Mouse (Mus musculus) erythroid progenitor cell, adult 5-6 weeks (primary cell): ENCODE data around the gene Ankrd63. TPM values are rescaled to one million over a fixed set of nuclear protein-coding genes. Genes with fewer than 3 reads are reported as not detected.

Experiments
- ATAC-seq: replicated peaks from 2 replicates; pipeline ENCODE4 v1.8.0; 2016; ENCODE audit warnings: moderate number of reproducible peaks, mild to moderate bottlenecking, moderate TSS enrichment, inconsistent platforms; ENCODE audit not compliant: poor library complexity, low FRiP score, severe bottlenecking
- total RNA-seq, 2 experiments: library from RNA; stranded (forward) in 1 of 2; stranded (reverse) in 1 of 2; fragments of 150-400 nt in 1 of 2; fragments of 186-747, 209-891 nt in 1 of 2; gene quantifications; 2 replicates each; pipeline versions ENCODE4 v1.2.3 to v1.2.4; 2015 to 2017; ENCODE audit warnings: low replicate concordance in 2 of 2

Gene Ankrd63
- not detected in 2 replicates for total RNA-seq (2015; ENCODE audit: low replicate concordance)
- not detected in 2 replicates for total RNA-seq (2017; ENCODE audit: low replicate concordance)

DNA sequence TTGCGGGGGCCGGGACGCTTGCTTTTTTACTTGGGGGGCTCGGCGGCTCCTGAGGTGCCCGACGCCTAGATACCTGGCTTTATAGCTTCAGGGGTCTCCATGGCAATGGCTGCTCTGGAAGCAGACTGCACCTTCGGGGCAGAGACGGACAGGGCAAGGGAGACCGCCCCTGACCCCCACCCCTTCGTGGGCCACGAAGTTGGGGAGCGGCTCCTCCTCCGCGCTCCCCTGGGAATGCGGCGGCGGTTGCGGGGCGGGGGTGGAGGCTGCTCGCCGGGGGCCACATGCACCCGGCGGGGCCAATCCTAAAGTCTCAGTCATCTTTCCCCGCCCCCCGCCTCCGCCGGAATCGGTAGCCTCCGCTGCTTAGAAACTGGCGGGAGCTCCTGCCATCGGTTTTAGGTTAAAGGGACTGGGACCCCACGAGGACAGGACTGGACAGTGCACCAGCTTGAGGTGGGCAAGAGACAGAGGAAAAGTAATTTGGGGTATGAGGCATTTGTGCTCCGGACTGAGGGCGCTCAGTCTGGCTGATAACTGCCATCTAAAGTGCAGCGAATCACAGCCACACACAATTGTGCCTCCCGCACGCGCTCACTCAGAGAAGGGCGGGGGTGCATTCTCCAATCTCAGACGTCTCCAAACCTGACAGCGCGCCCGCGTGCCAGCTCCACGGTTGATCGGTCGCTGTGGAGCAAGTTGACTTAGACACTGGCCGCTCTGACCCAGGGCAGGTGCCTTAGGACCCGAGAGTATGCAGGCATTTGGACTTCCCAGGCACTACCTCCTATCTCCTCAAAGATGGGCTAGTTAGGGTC lies at the start of gene Ankrd63:
Gene Ankrd63, minus strand, starts transcription at position 51 of the 818 bp plus-strand sequence.
- ATAC-seq = no peak

DNA sequence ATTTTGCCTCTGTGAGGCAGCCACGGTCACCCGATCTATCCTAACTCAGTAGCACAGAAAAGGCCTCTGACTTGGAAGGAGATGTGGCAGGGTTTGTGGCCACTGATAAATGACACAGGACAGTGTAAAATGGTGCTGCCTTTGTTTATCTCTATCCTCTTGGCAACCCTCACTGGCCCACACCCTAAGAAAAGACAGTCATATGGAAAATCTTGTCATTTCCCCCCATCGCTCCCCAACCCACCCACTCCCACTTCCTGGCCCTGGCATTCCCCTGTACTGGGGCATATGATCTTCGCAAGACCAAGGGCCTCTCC lies 49.0 kb upstream of the Ankrd63 start:
- no peak for ATAC-seq

DNA sequence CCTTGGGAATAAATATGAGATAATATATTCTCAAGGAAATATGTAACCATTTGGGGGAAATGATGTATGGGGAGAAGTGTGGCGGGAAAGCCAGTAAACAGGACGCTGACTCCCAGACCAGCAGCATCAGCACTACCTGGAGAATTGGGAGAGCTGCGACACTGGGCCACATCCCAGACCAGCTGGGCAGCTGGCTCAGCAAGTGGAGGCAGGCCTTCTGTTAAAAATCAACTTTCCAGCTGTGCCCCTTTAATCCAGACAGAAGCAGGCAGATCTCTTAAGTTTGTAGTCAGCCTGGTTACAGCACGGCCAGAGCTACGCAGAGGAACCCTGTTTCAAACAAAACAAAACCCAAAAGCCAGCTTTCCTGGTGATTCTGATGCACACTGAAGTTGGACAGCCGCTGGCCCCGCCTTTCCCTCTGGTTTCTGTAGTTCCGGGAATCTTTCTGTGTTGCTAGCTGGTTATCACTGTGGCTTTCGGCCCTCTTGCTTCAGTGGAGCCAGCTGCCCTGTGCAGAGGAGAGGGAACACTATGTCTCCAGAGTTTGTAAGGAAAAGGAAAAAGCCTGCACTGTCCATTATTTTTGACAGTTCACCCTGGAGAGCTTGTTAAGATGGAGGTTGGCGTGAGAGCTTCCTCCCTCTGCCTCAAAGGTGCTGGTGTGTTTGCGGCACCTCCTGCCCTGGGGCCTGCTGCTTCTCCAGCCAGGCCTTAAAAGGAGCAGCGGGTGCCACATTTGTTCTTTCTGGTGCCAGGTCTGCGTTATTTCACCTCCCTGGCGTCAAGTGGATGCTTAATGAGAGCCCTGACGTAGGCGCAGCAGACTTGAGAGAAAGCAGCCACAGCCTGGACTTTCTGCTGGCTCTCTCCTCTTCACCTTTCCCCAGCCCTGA lies 48.4 kb upstream of the Ankrd63 start:
- ATAC-seq = 0 out of 2 replicates have a peak, but pooled peaks have one; percentile 33

DNA sequence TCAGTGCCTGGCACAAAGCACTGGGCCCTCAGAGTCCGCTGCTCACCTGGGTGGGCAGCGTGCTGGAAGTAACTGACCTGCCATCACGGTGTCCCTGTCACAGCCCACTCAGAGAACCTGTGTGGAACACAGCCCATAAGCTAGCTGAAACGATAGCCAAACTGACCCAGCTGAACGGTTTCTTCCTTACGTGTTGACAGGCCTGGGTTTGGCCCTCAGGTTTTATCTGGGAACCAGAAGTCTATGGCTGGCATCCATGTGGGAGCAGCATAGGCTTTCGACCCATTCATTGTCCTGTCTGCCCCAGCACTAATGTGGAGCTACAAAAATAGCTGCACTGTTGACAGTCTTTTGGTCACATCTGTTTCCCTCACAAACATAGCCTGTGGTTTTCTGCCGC lies 46.7 kb upstream of the Ankrd63 start:
- ATAC-seq = no peak

DNA sequence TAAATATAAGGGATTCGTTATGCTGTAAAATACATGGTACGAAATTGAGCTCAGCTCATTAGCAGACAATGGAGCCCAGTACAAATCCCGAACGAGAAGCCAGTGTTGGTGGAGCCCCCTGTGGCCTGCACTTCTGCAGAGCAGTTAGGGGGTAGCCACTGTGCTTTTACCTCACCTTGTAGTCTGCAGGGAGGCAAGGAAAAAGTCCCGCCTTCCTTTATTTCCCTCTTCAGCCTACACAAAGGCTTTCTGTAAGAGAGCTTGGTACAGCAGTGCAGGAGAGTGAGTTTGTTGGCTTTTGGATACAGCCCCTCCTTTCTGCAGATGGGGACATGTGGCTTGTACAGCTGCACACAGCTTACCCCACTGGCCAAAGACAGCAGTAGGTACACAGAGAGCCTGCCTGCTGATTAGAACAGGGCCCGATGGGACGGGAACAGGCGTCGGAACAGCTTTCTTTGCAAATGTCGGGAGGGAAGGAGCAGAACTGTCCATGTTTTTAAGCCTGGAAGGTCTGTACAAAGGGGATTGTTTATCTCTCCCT lies 45.6 kb upstream of the Ankrd63 start:
- ATAC-seq = no peak

DNA sequence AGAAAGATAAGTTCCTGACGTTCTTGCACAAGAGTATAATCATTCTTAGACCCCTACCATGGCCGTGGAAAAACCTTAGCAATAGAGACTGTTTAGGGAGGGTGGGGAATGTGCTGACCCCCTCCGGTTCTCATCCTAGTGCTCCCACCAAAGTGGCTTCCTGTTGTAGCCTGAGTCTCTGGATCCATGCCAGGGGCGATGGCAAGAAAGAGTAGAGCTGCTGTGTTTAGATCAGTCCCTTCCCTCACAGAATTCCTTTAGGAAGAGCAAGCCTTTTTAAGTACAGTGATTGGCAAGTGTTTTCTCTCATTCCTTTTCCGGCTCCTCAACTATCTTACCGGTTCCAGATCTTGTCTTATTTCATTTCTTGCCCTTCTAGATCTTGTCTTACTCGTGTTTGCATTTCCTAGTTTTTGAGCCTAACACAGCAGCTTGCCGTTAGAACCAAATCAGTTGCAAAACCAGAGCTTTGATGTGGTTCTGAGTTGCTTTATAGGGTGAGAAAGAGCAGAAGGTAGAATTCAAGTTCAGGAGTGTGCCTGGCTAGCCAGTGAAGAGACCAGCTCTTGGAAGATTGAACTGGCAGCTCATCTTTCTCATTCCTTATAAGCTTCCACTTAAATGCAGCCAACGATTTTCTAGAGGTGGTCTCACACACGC lies 43.7 kb upstream of the Ankrd63 start:
- no peak for ATAC-seq

DNA sequence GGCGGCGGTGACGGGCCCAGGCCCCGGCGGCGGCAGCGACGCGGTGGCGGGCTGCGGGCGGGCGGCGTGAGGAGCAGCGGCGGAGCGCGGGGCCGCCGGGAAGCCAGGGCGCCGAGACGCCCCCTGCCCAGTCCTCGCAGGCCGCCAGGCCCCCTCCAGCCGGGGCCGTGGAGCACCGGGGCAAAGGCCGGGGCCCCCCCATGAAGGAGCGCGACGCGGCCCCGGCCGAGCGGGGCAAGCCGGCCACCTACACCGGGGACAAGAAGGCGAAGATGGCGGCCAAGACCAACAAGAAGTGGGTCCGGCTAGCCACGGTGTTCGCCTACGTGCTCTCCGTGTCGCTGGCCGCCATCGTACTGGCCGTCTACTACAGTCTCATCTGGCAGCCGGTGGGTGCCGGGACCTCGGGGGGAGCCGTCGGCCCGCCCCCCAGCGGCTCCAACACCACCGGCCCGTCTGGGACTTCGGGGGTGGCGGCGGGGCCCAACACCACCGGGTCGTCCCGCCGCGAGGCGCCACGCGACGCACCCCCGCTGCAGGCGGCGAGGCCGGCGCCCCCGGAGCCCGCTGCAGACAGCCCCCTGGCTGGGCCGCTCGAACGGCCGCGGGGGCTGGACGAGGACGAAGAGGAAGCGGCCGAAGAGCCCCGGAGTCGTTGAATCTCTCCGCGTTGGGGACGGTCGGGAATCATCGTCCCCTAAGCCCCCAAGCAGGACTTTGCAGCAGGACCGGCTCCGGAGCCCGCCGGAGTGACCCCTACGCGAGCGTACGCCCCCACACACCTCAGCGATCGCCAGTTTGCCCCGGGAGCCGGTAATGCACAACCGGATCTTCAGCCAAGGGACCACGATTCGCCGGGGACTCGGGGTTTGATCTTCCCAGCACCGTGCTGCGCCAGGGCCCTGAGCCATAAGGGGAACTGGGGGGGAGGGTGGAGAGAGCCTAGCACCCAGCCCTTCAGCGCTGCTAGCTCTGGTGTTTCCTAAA lies 42.4 kb upstream of the Ankrd63 start:
- ATAC-seq = peak; percentile 25; the same call in 1 of the 2 replicates

DNA sequence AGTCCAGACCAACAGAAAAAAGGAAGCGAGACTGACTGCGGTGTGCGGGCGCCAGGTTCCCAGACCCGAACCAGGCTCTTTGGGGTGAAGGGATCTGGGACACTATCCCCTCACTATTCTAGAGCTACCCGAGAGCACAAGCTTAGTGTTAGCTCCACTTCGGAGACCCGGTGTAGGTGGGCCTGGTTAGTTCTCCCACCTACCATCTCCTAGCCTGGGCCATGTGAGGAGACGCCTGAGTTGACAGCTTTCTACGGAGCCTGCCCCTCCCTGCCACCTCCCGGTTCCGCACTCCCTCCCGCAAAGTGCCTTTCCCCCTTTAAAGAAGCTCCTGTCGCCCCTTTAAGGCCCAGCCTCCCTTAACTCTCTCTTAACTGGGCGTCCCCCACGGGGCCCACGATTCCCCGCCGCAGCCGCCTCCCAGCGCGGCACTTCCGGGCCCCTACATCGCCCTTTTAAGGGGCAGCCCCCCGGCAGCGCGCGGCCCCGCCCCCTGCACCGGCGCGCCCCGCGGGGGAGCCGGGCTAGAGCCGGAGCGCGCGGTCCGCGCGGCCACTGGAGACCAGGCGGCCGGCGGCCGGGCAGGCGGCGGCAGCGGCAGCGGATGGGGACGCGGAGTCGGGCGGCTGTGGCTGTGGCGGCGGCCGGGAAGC lies 41.6 kb upstream of the Ankrd63 start, which contains the start of gene Inafm2:
Gene Inafm2, plus strand, starts transcription at position 527 of the 653 bp plus-strand sequence.
- peak; percentile 69 for ATAC-seq

DNA sequence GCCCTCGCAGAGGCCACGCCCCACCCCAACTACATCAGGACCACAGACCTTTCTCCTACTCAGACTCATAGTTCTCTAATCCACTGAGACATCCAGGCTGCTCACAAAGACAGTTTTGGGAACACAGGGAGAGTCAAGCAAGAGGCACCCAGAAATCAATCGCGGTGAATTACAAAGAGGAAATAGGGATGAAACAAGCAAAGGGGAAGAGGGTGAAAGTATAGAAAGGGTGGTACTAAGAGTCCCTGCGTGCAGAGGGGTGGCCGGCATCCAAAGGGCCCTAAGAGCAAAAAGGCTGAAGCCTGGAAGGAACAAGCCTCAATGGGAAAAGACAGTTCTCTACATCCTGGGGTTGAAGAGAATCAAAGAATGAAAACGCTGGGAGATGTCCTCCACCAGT lies 40.9 kb upstream of the Ankrd63 start:
- ATAC-seq = no peak

DNA sequence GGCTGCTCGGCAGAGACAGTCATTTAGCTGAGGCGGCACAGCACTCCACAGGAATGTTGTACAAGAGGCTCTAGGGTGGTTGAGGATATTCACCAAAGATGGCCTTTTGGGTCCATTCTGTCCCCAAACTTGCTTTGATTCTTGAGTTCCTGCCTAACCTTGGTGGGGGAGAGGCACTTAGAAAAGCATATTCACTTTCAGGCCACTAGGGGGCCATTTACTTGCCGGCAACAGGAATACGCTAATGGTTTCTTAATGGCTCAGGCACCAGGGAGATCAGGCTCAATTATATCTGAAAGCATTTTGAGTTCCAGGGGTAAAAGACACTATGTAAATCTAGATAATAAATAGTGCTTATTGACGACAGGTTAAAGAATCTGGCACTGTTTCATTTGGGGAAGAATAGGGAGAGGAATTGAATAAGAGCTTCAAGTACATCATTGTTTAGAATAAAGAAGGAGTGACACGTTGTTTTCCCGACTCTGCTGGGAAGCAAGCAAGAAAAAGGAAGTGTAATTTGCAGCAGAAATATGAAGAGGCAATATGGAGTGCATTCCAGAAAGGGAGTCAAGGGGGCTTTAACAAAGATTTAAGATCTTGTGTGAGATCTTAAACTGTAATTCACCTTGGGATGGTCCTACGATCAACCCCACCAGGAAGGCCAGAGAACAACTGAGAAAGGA lies 39.6 kb upstream of the Ankrd63 start:
- ATAC-seq = peak; percentile 67

DNA sequence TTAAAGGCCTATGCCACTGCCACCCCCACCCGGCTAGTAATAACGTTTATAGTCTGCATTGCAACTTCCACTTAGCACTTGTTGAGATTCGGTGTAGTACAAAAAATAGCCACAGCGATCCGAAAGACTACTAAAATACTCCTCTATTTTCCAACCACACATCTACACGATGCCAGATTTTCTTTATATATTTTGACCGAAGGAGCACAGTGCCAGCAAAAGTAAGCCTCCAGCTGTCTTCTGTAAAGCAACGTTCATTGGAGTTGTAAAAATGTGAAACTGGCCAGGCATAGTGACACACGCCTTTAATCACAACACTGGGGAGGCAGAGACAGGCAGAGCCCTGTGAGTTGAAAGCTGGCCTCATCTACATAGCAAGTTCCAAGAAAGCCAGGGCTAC lies 37.4 kb upstream of the Ankrd63 start:
- no peak for ATAC-seq

DNA sequence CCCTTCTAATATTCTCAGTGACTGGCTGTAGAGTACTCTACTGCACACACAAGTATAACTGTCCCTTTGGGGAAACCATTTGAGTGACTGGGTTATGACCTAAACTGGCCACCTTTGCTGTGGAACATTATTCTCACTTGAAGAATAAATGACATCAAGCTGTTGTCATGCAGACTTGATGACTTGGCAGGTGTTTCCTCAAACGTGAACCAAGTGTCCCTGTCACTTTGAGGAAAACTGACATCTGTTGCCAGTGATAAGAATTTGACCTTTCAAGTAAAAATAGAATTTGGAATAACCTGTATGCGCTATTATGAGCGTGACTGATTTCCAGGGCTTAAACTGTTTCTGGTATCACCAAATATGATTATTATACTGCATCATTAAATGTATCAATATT lies 36.6 kb upstream of the Ankrd63 start:
- ATAC-seq = no peak

DNA sequence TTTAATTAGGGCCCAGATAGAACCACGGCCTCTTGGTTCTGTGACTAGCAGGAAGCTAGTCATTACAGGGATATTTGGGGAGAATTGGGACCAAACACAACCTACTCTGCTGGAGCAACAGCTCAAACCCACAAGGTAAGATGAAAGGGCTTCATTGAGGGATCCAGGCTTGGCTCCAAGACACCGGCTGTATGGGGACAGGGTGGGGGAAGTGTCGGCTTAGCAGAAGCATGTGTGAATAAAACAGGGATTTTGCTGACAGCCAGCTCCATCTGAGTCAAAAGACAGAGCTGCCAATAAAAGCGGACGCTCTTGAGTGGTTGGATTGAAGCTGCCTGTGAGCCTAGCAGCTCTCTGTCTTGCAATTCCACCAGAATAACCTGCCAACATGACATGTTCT lies 29.6 kb upstream of the Ankrd63 start:
- no peak for ATAC-seq

DNA sequence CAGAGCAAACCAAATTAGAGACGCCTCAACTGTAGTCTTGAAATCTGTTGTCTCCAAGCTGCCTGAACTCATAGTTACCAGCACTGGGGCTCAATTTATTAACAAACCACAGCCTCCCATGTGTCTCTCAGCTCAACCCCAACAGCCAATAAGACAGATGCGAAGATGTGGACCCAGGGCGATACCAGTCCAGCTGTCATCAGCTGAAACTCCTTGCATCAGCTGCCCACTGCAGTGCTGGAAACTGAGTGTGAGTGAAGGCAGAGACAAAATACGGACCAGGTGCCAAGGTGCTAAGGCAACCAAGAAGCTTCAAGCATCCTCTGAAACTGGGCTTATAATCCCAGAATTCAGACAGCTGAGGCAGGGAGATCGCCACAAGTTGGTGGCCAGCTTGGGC lies 28.2 kb upstream of the Ankrd63 start:
- ATAC-seq = no peak

DNA sequence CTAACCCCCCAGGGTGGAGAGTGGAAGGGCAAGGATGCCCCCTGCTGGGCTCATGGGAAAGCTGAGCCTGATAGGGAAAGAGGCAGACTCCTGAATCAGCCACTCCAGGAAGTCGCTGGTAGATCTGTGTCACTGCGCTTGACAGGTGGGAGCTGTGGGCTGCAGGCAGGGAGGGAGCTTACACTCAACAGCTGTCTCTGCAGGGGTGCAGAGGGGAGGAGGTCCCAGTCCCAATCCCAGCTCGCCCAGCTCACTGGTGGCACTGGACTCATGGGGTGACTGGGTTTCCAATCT lies 26.8 kb upstream of the Ankrd63 start:
- no peak; the same call in 1 of the 2 replicates for ATAC-seq

DNA sequence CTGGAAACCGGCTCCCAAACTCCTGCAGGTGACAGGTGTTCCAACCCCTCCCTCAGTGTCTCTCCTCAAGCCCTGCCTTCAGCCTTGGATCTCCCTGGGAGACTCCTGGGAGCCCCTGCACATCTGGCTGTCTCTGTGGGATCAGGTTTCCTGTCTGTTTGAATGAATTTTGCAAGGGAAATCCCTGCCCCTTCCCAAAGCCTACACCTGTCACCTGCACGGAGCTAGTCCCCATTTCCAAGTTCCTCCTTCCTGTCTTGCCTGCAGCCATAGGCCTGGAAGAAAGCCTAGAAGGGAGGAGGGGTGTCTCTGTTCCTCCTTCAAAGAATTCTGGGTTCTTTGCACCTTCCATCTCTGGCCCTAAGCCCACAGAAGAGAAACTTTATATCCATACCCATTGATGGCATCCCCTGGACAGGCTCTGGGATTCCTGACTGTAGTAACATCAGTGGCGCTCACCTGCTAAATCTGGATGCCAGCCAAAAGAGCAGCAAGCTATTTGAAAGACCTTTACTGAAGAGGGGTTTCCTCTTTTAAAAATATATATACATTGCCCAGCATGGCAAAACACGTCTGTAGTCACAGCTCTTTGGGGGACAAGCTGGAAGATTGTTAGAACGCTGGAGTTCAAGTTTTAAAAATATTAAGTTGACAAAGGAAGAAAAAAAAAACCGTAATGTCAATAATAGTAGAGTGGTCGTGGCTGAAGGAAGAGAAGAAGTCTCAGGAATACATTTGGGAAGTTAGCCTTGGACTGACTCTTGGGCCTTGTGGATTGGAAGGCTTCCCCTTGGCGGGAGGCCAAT lies 26.3 kb upstream of the Ankrd63 start:
- no peak for ATAC-seq

DNA sequence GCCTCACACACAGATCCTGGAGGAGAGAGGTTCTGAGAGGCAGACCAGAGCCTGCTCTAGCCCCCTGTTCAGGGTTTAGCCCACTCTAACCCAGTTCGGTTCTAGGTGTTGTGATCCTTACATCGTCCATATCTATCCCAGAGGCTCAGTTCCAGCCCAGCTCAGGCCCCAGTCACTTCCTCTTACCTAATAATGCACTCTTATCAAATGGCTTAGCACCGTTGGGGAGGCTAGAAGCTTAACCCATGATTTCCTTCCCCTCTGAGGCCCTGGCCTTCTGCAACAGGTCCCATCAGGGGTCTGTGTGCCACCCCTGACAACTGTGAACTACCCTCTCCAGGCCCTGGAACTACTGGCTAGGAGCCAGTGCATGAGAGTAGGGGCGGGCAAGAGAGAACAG lies 25.4 kb upstream of the Ankrd63 start:
- ATAC-seq = no peak
